In the genomic region with DNA sequence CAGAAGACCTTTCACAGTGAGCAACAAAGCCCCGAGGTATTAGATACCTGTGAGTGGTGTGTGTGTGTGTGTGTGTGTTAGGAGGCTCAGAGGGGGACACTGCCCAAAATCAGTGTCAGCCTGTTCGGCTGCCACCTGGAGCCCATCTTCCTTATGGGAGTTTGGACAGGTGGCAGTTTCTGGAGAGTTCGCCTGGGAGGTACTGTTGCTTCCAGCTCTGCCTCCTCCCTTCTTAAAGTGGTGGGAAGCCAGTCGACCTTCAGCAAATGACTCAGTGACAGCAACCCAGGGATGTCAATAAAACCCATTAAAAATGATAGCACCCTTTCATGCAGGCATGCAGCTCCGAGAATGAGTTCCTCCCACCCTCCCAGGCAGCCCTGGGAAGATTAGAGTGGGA, we compare ENCODE assay signal across 25 mouse cellular contexts.
A peak's percentile ranks its signal among the peaks of the same experiment; 100 is the strongest.
DNase-seq lines count a peak whose midpoint lies in the region; ATAC-seq and TF ChIP-seq lines count a peak whose summit lies in the region.
"Had no signal": no experiment of that assay in that cellular context is flagged by ENCODE, and none has a peak within 500 bp of the region (broad histone marks: within the 10 kb centered on the region; RNA-seq: fewer than 3 reads in every experiment).

No protein-coding gene starts in this region.

- H3K27ac ChIP-seq in olfactory bulb, adult 2 months (ENCODE audit: insufficient read depth, low read depth, low read length): peak overlapping the region; percentile 70; the same call in 1 of the 2 replicates
- H3K27ac ChIP-seq: embryonic facial prominence, embryonic 15.5 days; heart, embryonic 15.5 days; limb, embryonic 10.5 days; liver, embryonic 15.5 days; lung, embryonic 15.5 days; neural tube, embryonic 12.5 days had no signal

- no peak overlapping the region for H3K4me3 ChIP-seq in olfactory bulb, adult 2 months (ENCODE audit: insufficient read depth, low read depth, low read length)
- H3K4me3 ChIP-seq: embryonic facial prominence, embryonic 15.5 days; heart, embryonic 15.5 days; limb, embryonic 10.5 days; liver, embryonic 15.5 days; lung, embryonic 15.5 days; megakaryocyte, embryonic 14.5 days; neural tube, embryonic 12.5 days had no signal

- no peak for TF ChIP-seq POLR2A in olfactory bulb, adult 2 months (IDR thresholded peaks at IDR 0.05; ENCODE audit: insufficient read depth, low read depth, low read length)

- 64% methylated on average over 5 of the region's 5 CpGs for WGBS in olfactory bulb, adult 2 months

- TF ChIP-seq CTCF in olfactory bulb, adult 2 months (IDR thresholded peaks at IDR 0.05; ENCODE audit: insufficient read depth, low read depth, low read length): no peak

- peaks cover 10% of the 10 kb centered on the region for H3K4me1 ChIP-seq in olfactory bulb, adult 2 months (ENCODE audit: control insufficient read depth, insufficient read depth, low read length)
- H3K4me1 ChIP-seq: embryonic facial prominence, embryonic 15.5 days; limb, embryonic 10.5 days; liver, embryonic 15.5 days; lung, embryonic 15.5 days; neural tube, embryonic 12.5 days had no signal

- DNase-seq in cerebellum, postnatal 4 days (ENCODE audit: low spot score in 2 of 2): no peak
- peak; percentile 12 for DNase-seq in kidney, postnatal 14 days
- DNase-seq in kidney, adult 18-20 months: no peak
- peak; percentile 32 for DNase-seq in right cerebral cortex, adult 18-20 months
- DNase-seq in right cerebral cortex, postnatal 14 days: no peak
- no peak for DNase-seq in c-Kit-positive CD71-positive TER-119-positive erythroid progenitor cells, embryonic 14.5 days (ENCODE audit: low spot score)
- DNase-seq: adrenal gland, postnatal 25 days; forebrain, postnatal 0 days; gastrocnemius, postnatal 25 days; heart, postnatal 4 days; kidney, adult 11 months; layer of hippocampus, adult 9-11 months; liver; lung, postnatal 36 days; thymus, adult 18-20 months; thymus, postnatal 36 days had no signal

- ATAC-seq in cerebellum, adult (ENCODE audit: insufficient number of reproducible peaks, low FRiP score, low TSS enrichment): peak; percentile 53; the same call in 1 of the 2 replicates
- ATAC-seq: forebrain, postnatal 0 days had no signal

Comparison
In these comparisons a context has a peak if more than half of its experiments do, and no peak if none do; other contexts are left out.
1. DNase-seq: peak in kidney, postnatal 14 days (single experiment) and right cerebral cortex, adult 18-20 months (single experiment); none in cerebellum, postnatal 4 days (0 of 2), kidney, adult 18-20 months (single experiment), right cerebral cortex, postnatal 14 days (single experiment) and c-Kit-positive CD71-positive TER-119-positive erythroid progenitor cells, embryonic 14.5 days (single experiment).